In genomic region chr9:99242533-99243189, GRCm38 (mm10) we compare ENCODE assay signal across 8 mouse cellular contexts. TPM values are rescaled to one million over a fixed set of nuclear protein-coding genes. Genes with fewer than 3 reads are reported as not detected.
A peak's percentile ranks its signal among the peaks of the same experiment; 100 is the strongest.
DNase-seq lines count a peak whose midpoint lies in the region; ATAC-seq lines count a peak whose summit lies in the region.

No protein-coding gene starts in this region.

- H3K9ac ChIP-seq in hindbrain, embryonic 11.5 days (ENCODE audit: low read depth, low read length) = peak overlapping the region; percentile 46
- peak overlapping the region; percentile 73 for H3K9ac ChIP-seq in liver, embryonic 15.5 days

- intact Hi-C loops in left cerebral cortex, postnatal 36 days (cut with DNase I) = loop anchor here (1.0 to 5.0 kb wide), 4 partner anchors 102 to 205 kb away; partner anchors contain the start of gene Pik3cb

- H3K9me3 ChIP-seq in hindbrain, embryonic 11.5 days (ENCODE audit: control insufficient read depth, low read length) = no peaks in the 10 kb centered on the region
- no peaks in the 10 kb centered on the region for H3K9me3 ChIP-seq in liver, embryonic 15.5 days (replicated peaks)

- no peaks in the 10 kb centered on the region for H3K4me1 ChIP-seq in hindbrain, embryonic 11.5 days (replicated peaks; ENCODE audit: control insufficient read depth, insufficient read depth, low read length)
- H3K4me1 ChIP-seq in liver, embryonic 15.5 days (replicated peaks) = peaks cover 48% of the 10 kb centered on the region

- WGBS in hindbrain, embryonic 11.5 days = 10% methylated on average over 17 of the region's 17 CpGs
- 1% methylated on average over 17 of the region's 17 CpGs for WGBS in liver, embryonic 15.5 days (ENCODE audit: insufficient replicate concordance)

- H3K36me3 ChIP-seq in hindbrain, embryonic 11.5 days (ENCODE audit: control insufficient read depth, insufficient read depth, low read length) = no peaks in the 10 kb centered on the region
- H3K36me3 ChIP-seq in liver, embryonic 15.5 days (replicated peaks) = peaks cover 13% of the 10 kb centered on the region

- DNase-seq in left cerebral cortex, postnatal 36 days (ENCODE audit: low spot score in 2 of 2) = peak; percentile 5 to 7
- DNase-seq in left cerebral cortex, adult 11 months (ENCODE audit: low spot score) = no peak
- DNase-seq in c-Kit-positive CD71-positive TER-119-negative erythroid progenitor cells, embryonic 14.5 days (ENCODE audit: low read depth) = peak; percentile 85
- DNase-seq in hindbrain, embryonic 11.5 days (ENCODE audit: low spot score) = no peak
- no peak for DNase-seq in spleen, adult 12 weeks (ENCODE audit: low spot score)
- no peak for DNase-seq in gastrocnemius, postnatal 4 days (ENCODE audit: low spot score in 2 of 2)
- no peak for DNase-seq in gastrocnemius, postnatal 10 days

- H3K27me3 ChIP-seq in hindbrain, embryonic 11.5 days (ENCODE audit: control insufficient read depth, insufficient read depth, low read length) = no peaks in the 10 kb centered on the region
- H3K27me3 ChIP-seq in liver, embryonic 15.5 days = no peaks in the 10 kb centered on the region

- ATAC-seq in hindbrain, embryonic 11.5 days (ENCODE audit: low FRiP score) = no peak; the same call in 1 of the 2 replicates
- ATAC-seq in liver, embryonic 15.5 days (ENCODE audit: insufficient read depth) = peak; percentile 77

- H3K27ac ChIP-seq in hindbrain, embryonic 11.5 days (ENCODE audit: low read depth, low read length) = no peak overlapping the region
- peak overlapping the region; percentile 99 for H3K27ac ChIP-seq in liver, embryonic 15.5 days (replicated peaks)

- peak overlapping the region; percentile 61 for H3K4me2 ChIP-seq in hindbrain, embryonic 11.5 days (replicated peaks; ENCODE audit: low read depth, low read length)
- H3K4me2 ChIP-seq in liver, embryonic 15.5 days = peak overlapping the region; percentile 87

- H3K4me3 ChIP-seq in hindbrain, embryonic 11.5 days (ENCODE audit: low read depth, low read length) = peak overlapping the region; percentile 83
- peak overlapping the region; percentile 87 for H3K4me3 ChIP-seq in liver, embryonic 15.5 days (replicated peaks)

RNA-seq across cellular contexts. Expression of gene Cep70, which starts 0.5 kb away (rescaled TPM):
- 10 to 100 TPM; 15.1 to 31.5 TPM for total RNA-seq in left cerebral cortex, postnatal 36 days (2021)
- polyA plus RNA-seq in hindbrain, embryonic 11.5 days (2014; fragmentation: Nextera tagmentation; extraction: Ambion mirVana) = 48.5 and 51.0 TPM in 2 replicates
- polyA plus RNA-seq in liver, embryonic 15.5 days (2015; fragmentation: Nextera tagmentation; extraction: Ambion mirVana) = 21.1 and 25.0 TPM in 2 replicates
- total RNA-seq in gastrocnemius, postnatal 4 days (2021) = 1 to 10 TPM; 4.8 to 6.3 TPM
- total RNA-seq in gastrocnemius, postnatal 10 days (2021) = 1 to 10 TPM; 2.0 to 4.8 TPM

RNA-seq across cellular contexts. Expression of gene Faiml, which starts 5.6 kb away (rescaled TPM):
- not detected for total RNA-seq in left cerebral cortex, postnatal 36 days (2021)
- polyA plus RNA-seq in hindbrain, embryonic 11.5 days (2014; fragmentation: Nextera tagmentation; extraction: Ambion mirVana) = not detected in 2 replicates
- not detected in 2 replicates for polyA plus RNA-seq in liver, embryonic 15.5 days (2015; fragmentation: Nextera tagmentation; extraction: Ambion mirVana)
- not detected for total RNA-seq in gastrocnemius, postnatal 4 days (2021)
- not detected for total RNA-seq in gastrocnemius, postnatal 10 days (2021)

Comparison
In these comparisons a context has a peak if more than half of its experiments do, and no peak if none do; other contexts are left out.
1. DNase-seq: peak in left cerebral cortex, postnatal 36 days (2 of 2) and c-Kit-positive CD71-positive TER-119-negative erythroid progenitor cells, embryonic 14.5 days (single experiment); none in left cerebral cortex, adult 11 months (single experiment), hindbrain, embryonic 11.5 days (single experiment), spleen, adult 12 weeks (single experiment), gastrocnemius, postnatal 4 days (0 of 2) and gastrocnemius, postnatal 10 days (single experiment).